Mouse (Mus musculus) brain, embryonic 14.5 days (tissue): ENCODE results near the gene Efhd1.

Experiments
- CTCF ChIP-seq: fragments of 200-500 bp; IDR thresholded peaks from 2 replicates; pipeline ENCODE4 v1.5.1; 2012; ENCODE audit warnings: inconsistent platforms, mild to moderate bottlenecking, moderate library complexity, borderline replicate concordance; ENCODE audit not compliant: insufficient read depth, insufficient read length; ENCODE audit errors: extremely low read depth
- POLR2A ChIP-seq: fragments of 200-500 bp; IDR thresholded peaks from 2 replicates; pipeline ENCODE4 v1.6.1; 2012; ENCODE audit warnings: mild to moderate bottlenecking, inconsistent platforms, borderline replicate concordance; ENCODE audit not compliant: poor library complexity, insufficient read depth, insufficient read length, severe bottlenecking; ENCODE audit errors: extremely low read depth

GRCm38 (mm10) chr1:87315894-87316293 is 51.7 kb downstream of the Efhd1 start:
- TF ChIP-seq CTCF (no peak), POLR2A (no peak)
